Mouse (Mus musculus) midbrain, embryonic 13.5 days (tissue): Measurements from ENCODE around the gene Fryl. TPM values are rescaled to one million over a fixed set of nuclear protein-coding genes. Genes with fewer than 3 reads are reported as not detected.

Experiments
- ATAC-seq: fragments of 200-750 bp; cut with Nextera tagmentation; 2 replicates; pipeline ENCODE4 v1.8.0; 2017; ENCODE audit warnings: mild to moderate bottlenecking, moderate TSS enrichment, moderate library complexity
- H3K27ac ChIP-seq: fragments of 300-500 bp; sonication (generic); 2 replicates; pipeline ENCODE4 v1.5.1; 2015; ENCODE audit warnings: inconsistent platforms, mild to moderate bottlenecking, moderate library complexity
- H3K27me3 ChIP-seq: fragments of 300-500 bp; sonication (generic); 2 replicates; pipeline ENCODE4 v1.6.1; 2015; ENCODE audit warnings: mild to moderate bottlenecking, inconsistent platforms
- H3K36me3 ChIP-seq: fragments of 300-500 bp; sonication (generic); 2 replicates; pipeline ENCODE4 v1.6.1; 2015; ENCODE audit warnings: mild to moderate bottlenecking, inconsistent platforms
- H3K4me1 ChIP-seq: fragments of 300-500 bp; sonication (generic); replicated peaks from 2 replicates; pipeline ENCODE4 v1.6.1; 2015; ENCODE audit warnings: inconsistent platforms
- H3K4me2 ChIP-seq: fragments of 300-500 bp; sonication (generic); replicated peaks from 2 replicates; pipeline ENCODE4 v1.6.1; 2015; ENCODE audit warnings: moderate library complexity, mild to moderate bottlenecking, inconsistent platforms
- H3K4me3 ChIP-seq: fragments of 300-500 bp; sonication (generic); replicated peaks from 2 replicates; pipeline ENCODE4 v1.5.1; 2015; ENCODE audit warnings: mild to moderate bottlenecking, inconsistent platforms
- H3K9ac ChIP-seq: fragments of 300-500 bp; sonication (generic); replicated peaks from 2 replicates; pipeline ENCODE4 v1.6.1; 2015; ENCODE audit warnings: mild to moderate bottlenecking, inconsistent platforms
- H3K9me3 ChIP-seq: fragments of 300-500 bp; sonication (generic); 2 replicates; pipeline ENCODE4 v1.6.1; 2016; ENCODE audit warnings: mild to moderate bottlenecking, inconsistent platforms
- WGBS: fragments of 180-500 bp; shearing (Covaris S2); methylation state at CpG from one replicate; pipeline ENCODE4 v1.1.7; 2015; 5-methylcytosine and 5-hydroxymethylcytosine counted together
- polyA plus RNA-seq: library from polyadenylated mRNA; unstranded; fragments of >200 nt; fragmentation: Nextera tagmentation; extraction: Ambion mirVana; gene quantifications from 2 replicates; pipeline ENCODE4 v1.2.1, GENCODE M21; 2015

Gene Fryl
- polyA plus RNA-seq, 1 experiment from 2014 or later = 51.2 TPM

DNA sequence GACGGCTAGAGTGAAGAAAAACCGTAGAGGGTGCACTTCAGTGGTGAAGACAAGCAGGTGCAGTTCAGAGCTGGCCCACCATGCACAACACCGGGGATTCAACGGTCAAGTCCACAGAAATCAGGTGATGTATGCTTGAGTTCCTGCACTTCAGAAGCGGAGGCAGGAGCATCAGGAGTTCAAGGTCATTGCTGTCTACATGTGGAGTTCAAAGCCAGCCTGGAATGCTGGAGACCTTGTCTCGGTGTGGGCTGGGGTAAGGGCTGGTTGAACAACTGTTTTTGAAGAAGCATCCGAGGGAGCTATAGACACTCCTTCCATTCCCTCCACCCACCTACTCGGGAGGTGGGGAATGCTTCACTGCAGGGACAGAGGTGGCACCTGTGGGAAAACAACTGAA, 115.3 kb downstream of the Fryl start:
- Histone ChIP-seq H3K9me3 (no peaks in the 10 kb centered on the region), H3K4me2 (no peak overlapping the region), H3K36me3 (peaks cover 7% of the 10 kb centered on the region), H3K27ac (no peak overlapping the region), H3K4me1 (no peaks in the 10 kb centered on the region), H3K9ac (no peak overlapping the region), H3K4me3 (no peak overlapping the region), H3K27me3 (no peaks in the 10 kb centered on the region)
- no peak for ATAC-seq
- whole genome bisulfite sequencing = 96% methylated on average over 8 of the region's 8 CpGs

DNA sequence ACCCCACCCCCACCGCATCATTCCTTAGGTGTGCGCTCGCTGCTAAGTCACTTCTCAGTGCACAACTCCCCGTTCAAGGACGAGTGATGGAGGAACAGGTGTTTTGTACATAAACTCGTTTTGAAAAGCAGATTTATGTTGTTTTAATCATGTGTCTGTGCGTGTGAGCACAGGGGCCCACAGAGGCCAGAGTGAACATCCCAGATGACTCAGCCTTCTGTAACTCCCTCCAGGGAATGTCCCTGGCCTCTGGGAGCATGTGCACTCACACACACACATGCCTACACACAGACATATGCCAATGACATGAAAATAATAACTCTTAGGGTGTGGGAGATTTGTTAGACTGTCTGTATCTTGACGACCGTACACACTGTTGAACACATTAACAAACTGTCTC, 118.9 kb downstream of the Fryl start:
- no peak for ATAC-seq
- Histone ChIP-seq H3K9me3 (no peaks in the 10 kb centered on the region), H3K4me3 (no peak overlapping the region), H3K27me3 (no peaks in the 10 kb centered on the region), H3K4me1 (no peaks in the 10 kb centered on the region), H3K9ac (no peak overlapping the region), H3K27ac (no peak overlapping the region), H3K36me3 (0 out of 2 replicates have a peak, but pooled peaks cover 6% of the 10 kb centered on the region), H3K4me2 (no peak overlapping the region)
- 83% methylated on average over 9 of the region's 9 CpGs for WGBS

DNA sequence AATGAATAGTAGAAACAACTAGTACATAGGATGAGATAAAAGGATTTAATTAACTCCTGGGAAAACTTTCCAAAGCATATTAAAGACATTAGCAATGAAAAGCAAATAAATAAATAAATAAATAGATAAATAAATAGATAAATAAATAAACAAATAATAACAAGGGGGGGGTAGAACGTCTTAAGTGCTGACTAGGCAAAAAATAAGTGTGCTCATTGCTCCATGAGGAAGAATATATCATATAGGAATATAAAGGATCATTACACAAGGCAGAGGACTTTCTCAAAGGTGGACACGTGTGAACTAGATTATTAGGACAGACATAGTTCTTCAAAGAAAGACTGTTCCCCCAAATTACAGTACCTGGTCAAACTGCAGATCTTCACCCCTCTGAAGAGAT, 120.5 kb downstream of the Fryl start:
- H3K9me3 ChIP-seq = no peaks in the 10 kb centered on the region
- no peak overlapping the region for H3K4me3 ChIP-seq
- no peak overlapping the region for H3K9ac ChIP-seq
- 0 out of 2 replicates have a peak, but pooled peaks cover 6% of the 10 kb centered on the region for H3K36me3 ChIP-seq
- no peak overlapping the region for H3K27ac ChIP-seq
- 0 out of 2 replicates have a peak, but pooled peaks cover 1% of the 10 kb centered on the region for H3K4me1 ChIP-seq
- ATAC-seq = no peak
- H3K27me3 ChIP-seq = no peaks in the 10 kb centered on the region
- no peak overlapping the region for H3K4me2 ChIP-seq
- WGBS = 93% methylated on average over 2 of the region's 2 CpGs

DNA sequence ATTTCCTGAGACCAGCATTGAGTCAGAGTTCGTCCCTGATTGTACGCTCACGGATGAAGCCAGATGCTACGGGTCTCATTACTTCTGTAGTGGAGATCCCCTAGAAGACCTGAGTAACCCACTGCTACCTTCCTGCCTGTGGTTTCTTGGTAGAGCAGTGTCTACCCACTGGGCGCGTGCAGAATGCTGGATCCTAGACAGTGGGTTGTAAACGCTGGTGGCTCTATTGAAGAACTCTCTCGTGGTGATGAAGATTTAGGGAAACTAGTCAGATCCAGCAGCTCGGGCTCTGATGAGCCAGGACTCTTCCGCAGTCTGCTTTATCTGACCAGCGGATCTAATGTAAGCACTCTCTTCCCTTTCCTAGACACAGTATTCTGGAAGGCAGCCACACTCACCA, 121.3 kb downstream of the Fryl start:
- Histone ChIP-seq H3K36me3 (0 out of 2 replicates have a peak, but pooled peaks cover 6% of the 10 kb centered on the region), H3K27me3 (no peaks in the 10 kb centered on the region), H3K9ac (no peak overlapping the region), H3K4me3 (no peak overlapping the region), H3K4me2 (no peak overlapping the region), H3K27ac (no peak overlapping the region), H3K4me1 (0 out of 2 replicates have a peak, but pooled peaks cover 3% of the 10 kb centered on the region), H3K9me3 (no peaks in the 10 kb centered on the region)
- 93% methylated on average over 11 of the region's 11 CpGs for WGBS
- ATAC-seq = no peak

DNA sequence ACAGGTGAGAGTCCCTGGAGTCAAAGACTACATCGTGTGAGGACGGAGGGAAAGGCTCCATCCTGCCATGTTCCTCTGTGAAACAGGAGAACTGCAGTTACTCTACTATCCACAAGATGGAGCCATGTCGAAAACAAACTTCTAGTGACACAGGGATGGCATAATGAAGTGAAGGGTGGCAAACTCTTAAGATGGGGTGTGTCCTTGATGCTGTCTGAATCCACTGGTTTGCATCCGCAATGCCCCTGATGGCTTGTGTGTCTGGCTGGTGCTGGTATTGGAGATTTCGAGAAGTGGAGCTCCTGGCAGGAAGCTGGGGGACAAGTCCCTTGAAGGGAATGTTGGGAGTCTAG, 122.6 kb downstream of the Fryl start:
- no peaks in the 10 kb centered on the region for H3K27me3 ChIP-seq
- WGBS = 47% methylated on average over 5 of the region's 5 CpGs
- no peak overlapping the region for H3K4me3 ChIP-seq
- ATAC-seq = peak; percentile 40; the same call in 1 of the 2 replicates
- no peak overlapping the region for H3K27ac ChIP-seq
- no peak overlapping the region for H3K9ac ChIP-seq
- no peaks in the 10 kb centered on the region for H3K9me3 ChIP-seq
- H3K36me3 ChIP-seq = peaks cover 1% of the 10 kb centered on the region; the same call in 1 of the 2 replicates
- 0 out of 2 replicates have a peak, but pooled peaks cover 6% of the 10 kb centered on the region for H3K4me1 ChIP-seq
- H3K4me2 ChIP-seq = no peak overlapping the region

DNA sequence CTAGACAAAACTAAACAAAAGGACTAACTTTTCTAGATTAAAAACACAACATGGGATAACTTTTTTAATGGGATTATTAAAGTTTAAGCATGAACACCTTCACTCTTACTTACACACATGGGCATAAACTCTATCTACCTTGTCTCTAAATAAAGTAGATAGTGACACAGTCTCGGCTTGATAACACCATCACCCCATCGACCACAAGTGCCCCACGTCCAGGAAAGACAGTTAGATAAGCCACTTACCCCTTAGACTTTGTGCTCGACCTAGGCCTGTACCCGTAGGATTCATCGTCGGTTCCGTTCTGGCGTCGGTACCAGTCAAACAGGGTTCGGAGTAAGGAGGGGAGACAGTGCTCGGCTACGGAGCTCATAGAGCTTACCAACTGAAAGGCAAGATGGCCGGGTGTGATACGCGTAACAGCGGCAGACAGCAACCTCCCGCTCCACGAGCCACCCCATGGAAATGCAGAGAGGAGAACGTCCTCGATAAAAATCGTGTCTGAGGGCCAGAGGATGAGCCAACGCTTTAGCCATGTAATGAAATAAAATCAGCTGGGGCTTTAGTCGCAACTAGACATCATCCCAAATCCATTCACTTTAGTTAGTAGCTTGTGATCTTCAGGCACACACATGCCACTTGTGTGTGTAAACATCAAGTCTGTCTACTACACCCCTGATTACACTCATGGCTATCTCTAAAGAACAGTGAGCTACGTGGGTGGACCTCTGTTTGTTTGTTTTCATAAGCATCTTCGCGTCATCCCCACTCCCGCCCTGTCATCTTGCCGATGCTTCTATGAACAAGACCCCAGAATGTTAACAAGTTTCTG, 123.2 kb downstream of the Fryl start:
- whole genome bisulfite sequencing = 95% methylated on average over 29 of the region's 29 CpGs
- H3K9me3 ChIP-seq = no peaks in the 10 kb centered on the region
- H3K36me3 ChIP-seq = peaks cover 7% of the 10 kb centered on the region; the same call in 1 of the 2 replicates
- H3K27me3 ChIP-seq = no peaks in the 10 kb centered on the region
- no peak overlapping the region for H3K27ac ChIP-seq
- no peak overlapping the region for H3K4me2 ChIP-seq
- no peak overlapping the region for H3K4me3 ChIP-seq
- 0 out of 2 replicates have a peak, but pooled peaks cover 6% of the 10 kb centered on the region for H3K4me1 ChIP-seq
- H3K9ac ChIP-seq = no peak overlapping the region
- ATAC-seq = no peak

DNA sequence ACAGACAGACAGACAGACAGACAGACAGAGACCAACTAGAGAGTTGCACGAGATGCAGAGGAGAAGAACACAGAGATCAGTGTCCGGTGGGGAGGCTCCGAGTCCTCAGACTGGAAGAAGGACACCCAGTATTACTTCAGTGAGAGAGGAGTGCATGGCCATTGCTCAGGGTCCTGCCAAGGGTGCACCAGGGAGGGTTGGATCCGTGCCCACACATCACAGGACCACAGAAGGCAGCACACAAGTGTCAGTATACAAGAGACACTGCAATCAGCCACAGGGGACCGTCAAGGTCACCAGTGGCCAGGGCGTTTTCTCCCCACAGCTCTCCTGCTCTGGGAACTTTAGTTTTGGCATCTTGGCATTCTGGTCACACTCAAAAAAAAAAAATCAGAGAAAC, 125.4 kb downstream of the Fryl start:
- H3K27ac ChIP-seq = no peak overlapping the region
- 0 out of 2 replicates have a peak, but pooled peaks cover 6% of the 10 kb centered on the region for H3K4me1 ChIP-seq
- H3K9me3 ChIP-seq = no peaks in the 10 kb centered on the region
- 81% methylated on average over 6 of the region's 6 CpGs for WGBS
- H3K4me3 ChIP-seq = no peak overlapping the region
- H3K36me3 ChIP-seq = peaks cover 12% of the 10 kb centered on the region; the same call in 1 of the 2 replicates
- ATAC-seq = no peak
- no peak overlapping the region for H3K9ac ChIP-seq
- H3K4me2 ChIP-seq = no peak overlapping the region
- no peaks in the 10 kb centered on the region for H3K27me3 ChIP-seq

DNA sequence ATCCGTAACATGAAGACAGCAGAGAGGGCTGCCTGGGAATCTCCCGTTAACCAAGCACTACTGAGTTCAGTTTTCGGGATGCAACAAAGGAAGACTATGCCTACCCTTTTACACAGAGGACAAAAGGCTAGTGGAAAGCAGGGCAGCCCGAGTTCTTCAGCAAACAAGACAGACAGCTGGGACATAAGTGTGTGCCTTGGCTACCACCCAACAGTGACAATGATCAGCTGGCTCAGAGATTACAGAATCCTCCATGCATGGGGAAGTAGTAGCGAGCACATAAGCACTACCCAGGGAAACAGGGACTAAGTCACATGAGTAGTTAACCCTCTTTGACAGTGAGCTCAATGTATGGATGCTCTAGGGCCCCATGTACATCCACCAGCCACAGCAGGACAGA, 126.5 kb downstream of the Fryl start:
- Histone ChIP-seq H3K27ac (peak overlapping the region; percentile 9; the same call in 1 of the 2 replicates), H3K4me3 (no peak overlapping the region), H3K9me3 (no peaks in the 10 kb centered on the region), H3K4me2 (no peak overlapping the region), H3K36me3 (peaks cover 15% of the 10 kb centered on the region; the same call in 1 of the 2 replicates), H3K9ac (no peak overlapping the region), H3K27me3 (no peaks in the 10 kb centered on the region), H3K4me1 (0 out of 2 replicates have a peak, but pooled peaks cover 6% of the 10 kb centered on the region)
- 36% methylated on average over 5 of the region's 5 CpGs for WGBS
- peak; percentile 76 for ATAC-seq

DNA sequence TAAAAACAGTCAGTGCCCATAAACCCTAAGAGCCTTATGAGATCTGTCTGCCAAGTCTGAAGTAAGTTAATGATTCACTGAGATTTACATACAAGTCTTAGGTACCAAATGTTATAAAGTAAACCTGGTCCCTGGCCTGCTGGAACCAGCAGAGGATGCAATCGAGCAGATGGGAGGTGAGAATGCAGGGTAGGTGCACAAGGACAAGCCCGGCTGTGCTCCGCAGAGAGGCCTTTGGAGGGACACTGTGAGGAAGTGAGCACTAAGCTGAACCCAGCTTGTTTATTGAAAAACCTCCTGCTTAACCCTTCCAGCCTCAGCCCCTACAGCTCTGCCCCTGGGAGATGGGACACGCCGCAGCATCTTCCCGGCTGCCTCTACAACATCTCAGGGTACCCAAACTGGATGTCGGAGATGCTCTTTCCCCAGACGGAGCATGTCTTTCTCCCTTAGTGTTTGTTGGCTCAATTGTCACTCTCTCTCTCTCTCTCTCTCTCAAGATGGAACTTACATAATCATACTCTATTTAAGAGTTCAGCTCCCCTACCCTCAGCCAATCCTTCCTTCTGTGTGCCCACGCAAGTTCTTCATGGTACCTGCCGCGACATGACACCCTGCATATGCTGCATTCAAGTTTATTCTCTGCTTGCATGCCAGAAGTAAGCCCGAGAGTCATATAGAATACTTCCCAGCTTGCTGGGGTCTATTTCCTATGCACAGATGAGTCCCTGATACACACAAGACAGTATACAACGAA, 136.3 kb downstream of the Fryl start:
- no peak for ATAC-seq
- 93% methylated on average over 13 of the region's 13 CpGs for WGBS
- H3K9me3 ChIP-seq = no peaks in the 10 kb centered on the region

DNA sequence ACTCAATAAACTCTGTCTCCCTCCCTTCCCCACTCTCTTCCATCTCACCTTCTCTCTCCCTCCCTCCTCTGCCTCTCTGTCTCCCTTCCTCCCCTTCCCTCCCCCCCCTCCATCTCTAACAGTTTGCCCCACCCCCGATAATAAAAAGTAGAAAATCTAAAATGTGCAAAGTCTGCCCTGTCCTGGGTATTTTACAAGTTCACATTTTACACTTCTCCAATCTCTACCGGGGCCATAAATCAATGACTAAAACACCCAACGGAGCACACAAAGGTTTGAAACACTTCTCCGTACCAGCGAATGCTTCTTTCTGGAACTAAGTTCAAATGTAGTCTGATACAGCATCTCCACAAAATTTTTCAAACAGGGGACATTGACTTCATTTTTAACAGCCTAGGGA, 136.9 kb downstream of the Fryl start:
- Histone ChIP-seq H3K27ac (no peak overlapping the region), H3K4me2 (no peak overlapping the region)
- 96% methylated on average over 5 of the region's 5 CpGs for WGBS

More for the DNA sequence above, 136.3 kb downstream of the Fryl start:
- no peaks in the 10 kb centered on the region for H3K4me1 ChIP-seq
- no peak overlapping the region for H3K4me2 ChIP-seq
- no peaks in the 10 kb centered on the region for H3K27me3 ChIP-seq
- H3K36me3 ChIP-seq = peaks cover 34% of the 10 kb centered on the region
- H3K27ac ChIP-seq = no peak overlapping the region
- no peak overlapping the region for H3K4me3 ChIP-seq
- no peak overlapping the region for H3K9ac ChIP-seq

DNA sequence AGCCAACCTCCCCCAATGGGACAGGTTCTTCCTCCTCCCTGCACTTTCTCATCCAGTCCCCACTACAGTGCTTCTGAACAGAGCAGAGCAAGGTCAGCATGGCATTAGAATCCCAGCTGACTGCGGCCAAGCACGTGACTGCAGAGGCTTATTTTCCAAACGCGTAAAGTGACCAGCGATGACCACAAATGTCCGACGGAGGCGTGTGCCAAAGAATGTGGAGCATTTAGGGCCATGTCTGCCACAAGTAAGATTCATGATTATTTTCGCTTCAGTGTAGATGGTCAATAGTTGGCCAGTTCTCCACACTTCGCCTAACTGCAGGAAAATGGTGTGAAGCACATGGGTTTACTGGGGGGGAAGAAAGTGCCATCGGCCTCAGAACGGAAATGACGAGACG, 137.6 kb downstream of the Fryl start:
- H3K36me3 ChIP-seq = peaks cover 28% of the 10 kb centered on the region
- no peaks in the 10 kb centered on the region for H3K4me1 ChIP-seq
- WGBS = 93% methylated on average over 14 of the region's 14 CpGs
- no peak overlapping the region for H3K27ac ChIP-seq
- H3K9me3 ChIP-seq = no peaks in the 10 kb centered on the region
- H3K4me3 ChIP-seq = no peak overlapping the region
- no peaks in the 10 kb centered on the region for H3K27me3 ChIP-seq
- no peak overlapping the region for H3K4me2 ChIP-seq
- ATAC-seq = no peak
- no peak overlapping the region for H3K9ac ChIP-seq

More for the DNA sequence above, 136.9 kb downstream of the Fryl start:
- peaks cover 30% of the 10 kb centered on the region for H3K36me3 ChIP-seq
- no peaks in the 10 kb centered on the region for H3K4me1 ChIP-seq
- no peak for ATAC-seq
- H3K4me3 ChIP-seq = no peak overlapping the region
- no peaks in the 10 kb centered on the region for H3K27me3 ChIP-seq
- H3K9ac ChIP-seq = no peak overlapping the region
- H3K9me3 ChIP-seq = no peaks in the 10 kb centered on the region

DNA sequence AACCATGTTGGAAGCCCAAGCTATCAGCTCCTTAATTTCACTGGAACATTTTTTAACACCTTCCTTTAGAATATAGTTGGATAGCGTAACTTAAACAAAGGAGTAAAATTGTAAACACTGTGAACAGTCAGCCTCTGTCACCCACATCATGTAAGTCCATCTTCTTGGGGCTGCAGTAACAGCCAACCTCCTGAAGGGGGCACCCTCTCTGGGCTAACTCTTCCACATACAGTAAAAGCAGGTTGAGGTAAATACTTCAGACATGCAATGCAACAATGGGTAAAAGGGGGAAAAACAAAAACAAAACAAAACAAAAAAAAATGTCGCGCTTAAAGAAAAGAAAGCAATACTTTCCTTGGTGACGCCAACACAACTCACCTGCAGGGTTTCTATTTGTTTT, 141.5 kb downstream of the Fryl start:
- H3K4me2 ChIP-seq = no peak overlapping the region
- no peaks in the 10 kb centered on the region for H3K4me1 ChIP-seq
- no peaks in the 10 kb centered on the region for H3K9me3 ChIP-seq
- H3K27ac ChIP-seq = no peak overlapping the region
- no peaks in the 10 kb centered on the region for H3K27me3 ChIP-seq
- H3K9ac ChIP-seq = no peak overlapping the region
- H3K4me3 ChIP-seq = no peak overlapping the region
- WGBS = 97% methylated on average over 4 of the region's 4 CpGs
- H3K36me3 ChIP-seq = peaks cover 31% of the 10 kb centered on the region
- no peak for ATAC-seq
